Mouse (Mus musculus): Measurements from ENCODE around the gene Pcdh7. TPM values are rescaled to one million over a fixed set of nuclear protein-coding genes. Genes with fewer than 3 reads are reported as not detected.

Gene Pcdh7
- polyA plus RNA-seq, 1 experiment from 2014 or later = 8.3 TPM

DNA sequence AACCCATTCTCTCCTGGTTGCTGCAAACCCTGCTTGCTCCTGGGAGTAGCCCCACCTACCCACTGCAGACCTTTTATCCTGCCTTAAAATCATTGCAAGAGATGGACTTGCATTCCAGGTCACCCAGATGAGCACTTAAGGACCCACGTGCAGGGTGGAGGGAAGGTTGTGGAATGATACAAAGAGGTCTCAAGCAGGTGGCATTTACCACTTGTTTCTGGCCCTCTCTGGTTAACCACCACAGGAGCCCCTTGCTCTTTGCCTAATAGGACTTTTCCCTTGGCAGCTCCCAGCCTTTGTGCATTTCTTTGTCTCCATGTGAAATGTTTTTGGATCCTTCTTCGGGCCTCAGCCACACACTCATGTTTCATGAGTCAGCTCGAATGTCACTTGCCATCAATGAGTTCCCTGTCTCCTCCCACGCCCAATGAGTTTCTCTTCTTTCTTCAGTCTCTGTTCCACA is 39.7 kb downstream of the Pcdh7 start:
- Histone ChIP-seq H3K4me1 (peaks cover 21% of the 10 kb centered on the region), H3K9ac (no peak overlapping the region), H3K36me3 (no peaks in the 10 kb centered on the region), H3K4me2 (replicated peaks) (no peak overlapping the region), H3K27ac (no peak overlapping the region), H3K4me3 (no peak overlapping the region), H3K9me3 (no peaks in the 10 kb centered on the region), H3K27me3 (no peaks in the 10 kb centered on the region)
- WGBS = 38% methylated on average over 4 of the region's 4 CpGs
- ATAC-seq (ENCODE audit: low FRiP score, low read depth) = peak; percentile 28; the same call in 1 of the 2 replicates

DNA sequence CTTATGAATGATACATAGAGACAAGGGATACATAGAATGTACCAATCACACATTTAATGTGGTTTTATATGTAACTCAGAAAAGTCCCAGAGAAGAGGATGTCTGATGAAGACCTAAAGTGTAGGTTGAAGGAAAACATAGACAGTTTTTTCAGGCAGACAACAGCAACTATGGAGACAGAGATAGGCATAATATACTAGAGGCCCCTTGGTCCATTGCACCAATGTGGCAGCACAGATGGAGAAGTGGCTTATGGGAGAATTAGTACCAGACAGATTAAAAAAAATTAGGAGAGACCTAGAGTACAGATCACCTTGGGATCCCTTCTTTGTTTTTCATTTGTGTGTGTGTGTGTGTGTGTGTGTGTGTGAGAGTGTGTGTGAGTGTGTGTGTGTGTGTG is 41.2 kb downstream of the Pcdh7 start:
- ATAC-seq (ENCODE audit: low FRiP score, low read depth) = no peak
- Histone ChIP-seq H3K4me2 (replicated peaks) (no peak overlapping the region), H3K27me3 (no peaks in the 10 kb centered on the region), H3K4me1 (peaks cover 21% of the 10 kb centered on the region), H3K36me3 (no peaks in the 10 kb centered on the region), H3K4me3 (no peak overlapping the region), H3K9ac (no peak overlapping the region), H3K27ac (no peak overlapping the region), H3K9me3 (no peaks in the 10 kb centered on the region)

DNA sequence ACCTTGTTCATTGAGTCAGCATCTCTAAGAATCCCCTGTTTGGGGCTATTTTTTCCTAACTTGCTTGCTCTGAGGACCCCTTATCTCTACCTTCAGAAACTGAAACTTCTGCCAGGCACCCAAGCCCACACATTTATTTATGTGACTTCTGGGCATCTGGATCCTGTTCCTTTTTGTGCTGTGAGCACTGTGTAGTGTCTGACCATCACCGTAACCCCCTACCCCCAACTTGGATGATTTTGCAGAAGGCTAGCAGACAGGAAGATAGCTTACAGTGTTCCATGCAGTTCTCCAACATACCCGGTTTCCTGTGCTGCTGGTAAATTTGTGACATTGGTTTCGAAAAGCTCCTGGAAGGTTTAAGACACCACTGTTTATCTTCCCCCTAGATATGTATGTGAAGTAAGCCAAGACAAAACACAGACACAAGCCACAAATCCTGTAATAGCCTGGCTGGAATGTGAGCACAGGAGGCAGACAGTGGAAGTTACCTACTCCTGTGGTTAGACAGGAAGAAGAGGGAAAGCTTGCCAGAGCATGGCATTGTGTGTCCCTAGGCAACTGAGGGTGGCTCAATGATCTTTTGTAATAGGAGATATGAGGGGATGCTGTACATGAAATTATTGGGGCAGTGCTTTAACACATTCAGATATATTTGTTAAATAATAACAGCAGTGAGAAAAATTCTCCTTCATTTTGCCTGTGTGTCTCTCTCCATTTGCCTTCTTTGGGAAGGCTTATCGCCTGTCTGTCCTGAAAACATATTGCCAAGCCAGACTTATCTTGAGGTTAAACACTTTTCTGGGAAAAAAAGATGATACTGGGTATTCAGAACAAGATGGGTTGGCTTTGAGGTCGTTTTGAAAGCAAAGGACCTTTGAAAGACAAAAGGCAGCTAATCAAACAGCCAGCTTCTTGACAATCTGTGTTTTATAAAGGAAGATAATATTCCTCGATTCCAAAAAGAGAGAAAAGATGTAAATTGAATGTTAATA is 42.6 kb downstream of the Pcdh7 start:
- peaks cover 21% of the 10 kb centered on the region for H3K4me1 ChIP-seq
- no peak overlapping the region for H3K9ac ChIP-seq
- no peaks in the 10 kb centered on the region for H3K9me3 ChIP-seq
- no peak overlapping the region for H3K4me3 ChIP-seq
- no peaks in the 10 kb centered on the region for H3K27me3 ChIP-seq
- 52% methylated on average over 6 of the region's 6 CpGs for WGBS
- ATAC-seq (ENCODE audit: low FRiP score, low read depth) = no peak
- no peak overlapping the region; the same call in 1 of the 2 replicates for H3K27ac ChIP-seq
- no peak overlapping the region for H3K4me2 ChIP-seq (replicated peaks)
- H3K36me3 ChIP-seq = no peaks in the 10 kb centered on the region

GRCm38 (mm10) chr5:57765356-57765755 is 47.6 kb downstream of the Pcdh7 start:
- Histone ChIP-seq H3K27me3 (no peaks in the 10 kb centered on the region), H3K4me2 (replicated peaks) (no peak overlapping the region), H3K27ac (no peak overlapping the region), H3K36me3 (no peaks in the 10 kb centered on the region), H3K4me1 (0 out of 2 replicates have a peak, but pooled peaks cover under 1% of the 10 kb centered on the region), H3K4me3 (no peak overlapping the region), H3K9ac (no peak overlapping the region), H3K9me3 (no peaks in the 10 kb centered on the region; the same call in 1 of the 2 replicates)
- ATAC-seq (ENCODE audit: low FRiP score, low read depth) = no peak
- 22% methylated on average over 3 of the region's 3 CpGs for WGBS

GRCm38 (mm10) chr5:57767346-57767745 is 49.6 kb downstream of the Pcdh7 start:
- H3K27me3 ChIP-seq = no peaks in the 10 kb centered on the region
- H3K9ac ChIP-seq = no peak overlapping the region
- no peak for ATAC-seq (ENCODE audit: low FRiP score, low read depth)
- H3K9me3 ChIP-seq = no peaks in the 10 kb centered on the region; the same call in 1 of the 2 replicates
- no peaks in the 10 kb centered on the region for H3K36me3 ChIP-seq
- no peak overlapping the region for H3K4me3 ChIP-seq
- peaks cover 5% of the 10 kb centered on the region; the same call in 1 of the 2 replicates for H3K4me1 ChIP-seq
- H3K27ac ChIP-seq = no peak overlapping the region
- H3K4me2 ChIP-seq (replicated peaks) = no peak overlapping the region
- 64% methylated on average over 3 of the region's 3 CpGs for WGBS

DNA sequence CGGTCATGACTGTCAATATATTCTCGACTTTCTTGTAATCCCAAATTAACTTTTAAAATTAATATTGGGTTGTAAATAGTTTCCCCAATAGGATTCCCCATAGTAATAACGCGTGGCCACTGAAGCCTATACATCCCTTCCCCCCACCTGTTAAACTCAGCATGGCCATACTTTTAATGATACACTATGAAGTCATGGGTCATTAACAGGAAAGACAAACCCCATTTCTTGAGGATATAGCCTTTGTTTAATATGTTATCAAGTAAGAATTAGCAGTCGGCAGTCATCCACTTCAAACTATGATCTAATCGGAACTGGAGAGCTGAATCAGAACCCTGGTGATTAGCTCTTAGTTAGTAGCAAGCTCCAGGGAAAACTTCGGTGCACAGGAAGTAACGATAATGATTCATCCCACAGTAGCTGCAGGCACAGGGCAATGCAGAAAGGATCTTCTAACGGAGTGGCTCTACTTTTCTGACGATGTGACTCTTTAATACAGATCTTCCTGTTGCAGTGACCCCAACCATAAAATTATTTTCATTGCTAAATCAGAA is 50.8 kb downstream of the Pcdh7 start:
- H3K4me3 ChIP-seq = no peak overlapping the region
- no peak overlapping the region for H3K27ac ChIP-seq
- H3K9me3 ChIP-seq = no peaks in the 10 kb centered on the region; the same call in 1 of the 2 replicates
- H3K36me3 ChIP-seq = no peaks in the 10 kb centered on the region
- ATAC-seq (ENCODE audit: low FRiP score, low read depth) = no peak
- peaks cover 5% of the 10 kb centered on the region; the same call in 1 of the 2 replicates for H3K4me1 ChIP-seq
- no peaks in the 10 kb centered on the region for H3K27me3 ChIP-seq
- WGBS = 55% methylated on average over 10 of the region's 10 CpGs
- H3K9ac ChIP-seq = no peak overlapping the region
- H3K4me2 ChIP-seq (replicated peaks) = no peak overlapping the region

- Histone ChIP-seq H3K4me1 (peaks cover 5% of the 10 kb centered on the region; the same call in 1 of the 2 replicates), H3K4me2 (replicated peaks) (no peak overlapping the region), H3K9me3 (no peaks in the 10 kb centered on the region; the same call in 1 of the 2 replicates), H3K4me3 (no peak overlapping the region), H3K9ac (no peak overlapping the region), H3K27me3 (no peaks in the 10 kb centered on the region), H3K27ac (no peak overlapping the region), H3K36me3 (no peaks in the 10 kb centered on the region)
- ATAC-seq (ENCODE audit: low FRiP score, low read depth) = no peak
- 96% methylated on average over 7 of the region's 7 CpGs for WGBS
Measured at GRCm38 (mm10) chr5:57769644-57770043, 51.9 kb downstream of the Pcdh7 start.

GRCm38 (mm10) chr5:57770364-57770763 is 52.6 kb downstream of the Pcdh7 start:
- no peak overlapping the region for H3K4me2 ChIP-seq (replicated peaks)
- H3K27ac ChIP-seq = no peak overlapping the region
- peaks cover 5% of the 10 kb centered on the region; the same call in 1 of the 2 replicates for H3K4me1 ChIP-seq
- no peak overlapping the region for H3K9ac ChIP-seq
- no peaks in the 10 kb centered on the region for H3K27me3 ChIP-seq
- ATAC-seq (ENCODE audit: low FRiP score, low read depth) = no peak
- H3K36me3 ChIP-seq = no peaks in the 10 kb centered on the region
- 85% methylated on average over 3 of the region's 3 CpGs for WGBS
- H3K4me3 ChIP-seq = no peak overlapping the region
- H3K9me3 ChIP-seq = no peaks in the 10 kb centered on the region; the same call in 1 of the 2 replicates

GRCm38 (mm10) chr5:57771122-57771521 is 53.4 kb downstream of the Pcdh7 start:
- ATAC-seq (ENCODE audit: low FRiP score, low read depth) = no peak
- Histone ChIP-seq H3K36me3 (no peaks in the 10 kb centered on the region), H3K4me1 (peaks cover 5% of the 10 kb centered on the region; the same call in 1 of the 2 replicates), H3K4me3 (no peak overlapping the region), H3K27me3 (no peaks in the 10 kb centered on the region), H3K27ac (no peak overlapping the region), H3K4me2 (replicated peaks) (no peak overlapping the region), H3K9me3 (no peaks in the 10 kb centered on the region; the same call in 1 of the 2 replicates), H3K9ac (no peak overlapping the region)
- WGBS = 73% methylated on average over 6 of the region's 6 CpGs

- H3K4me3 ChIP-seq = no peak overlapping the region
- H3K27me3 ChIP-seq = no peaks in the 10 kb centered on the region
- H3K9ac ChIP-seq = no peak overlapping the region
- peaks cover 5% of the 10 kb centered on the region; the same call in 1 of the 2 replicates for H3K4me1 ChIP-seq
- H3K9me3 ChIP-seq = no peaks in the 10 kb centered on the region; the same call in 1 of the 2 replicates
- H3K27ac ChIP-seq = no peak overlapping the region
- 75% methylated on average over 3 of the region's 3 CpGs for WGBS
- no peak for ATAC-seq (ENCODE audit: low FRiP score, low read depth)
- H3K36me3 ChIP-seq = no peaks in the 10 kb centered on the region
- no peak overlapping the region for H3K4me2 ChIP-seq (replicated peaks)
Measured at GRCm38 (mm10) chr5:57772711-57773110, 54.9 kb downstream of the Pcdh7 start.

DNA sequence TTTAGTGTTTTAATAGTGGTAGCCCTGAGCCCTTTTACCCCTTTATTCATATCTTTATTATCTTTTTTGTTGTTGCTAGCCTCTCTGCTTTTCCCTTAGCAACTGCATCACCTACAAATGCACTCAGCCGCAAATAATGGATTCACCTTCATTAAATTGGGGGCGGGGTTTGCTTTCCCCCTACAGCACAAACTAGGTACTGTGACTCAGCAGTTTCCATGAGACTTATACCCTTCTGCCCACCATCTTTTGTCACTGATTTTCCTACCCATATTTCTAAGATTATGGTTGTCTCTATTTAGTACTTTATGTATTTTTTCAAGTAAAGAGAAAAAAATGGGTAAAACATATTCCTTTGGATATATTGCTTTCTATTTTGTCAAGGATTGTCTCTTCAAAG is 56.7 kb downstream of the Pcdh7 start:
- H3K36me3 ChIP-seq = no peaks in the 10 kb centered on the region
- no peak overlapping the region for H3K4me3 ChIP-seq
- no peaks in the 10 kb centered on the region for H3K27me3 ChIP-seq
- no peak overlapping the region for H3K27ac ChIP-seq
- peaks cover 5% of the 10 kb centered on the region; the same call in 1 of the 2 replicates for H3K4me1 ChIP-seq
- 71% methylated on average over 2 of the region's 2 CpGs for WGBS
- no peak for ATAC-seq (ENCODE audit: low FRiP score, low read depth)
- H3K9me3 ChIP-seq = no peaks in the 10 kb centered on the region; the same call in 1 of the 2 replicates
- H3K4me2 ChIP-seq (replicated peaks) = no peak overlapping the region
- no peak overlapping the region for H3K9ac ChIP-seq

- no peak for ATAC-seq (ENCODE audit: low FRiP score, low read depth)
- WGBS = 62% methylated on average over 3 of the region's 3 CpGs
- Histone ChIP-seq H3K4me1 (no peaks in the 10 kb centered on the region), H3K9me3 (no peaks in the 10 kb centered on the region), H3K27ac (no peak overlapping the region), H3K36me3 (no peaks in the 10 kb centered on the region), H3K27me3 (no peaks in the 10 kb centered on the region), H3K9ac (no peak overlapping the region), H3K4me3 (no peak overlapping the region), H3K4me2 (replicated peaks) (no peak overlapping the region)
Measured at GRCm38 (mm10) chr5:57778093-57778492, 60.3 kb downstream of the Pcdh7 start.

Data from limb, embryonic 13.5 days (tissue).